Mouse (Mus musculus): ENCODE results near the gene En2.

DNA sequence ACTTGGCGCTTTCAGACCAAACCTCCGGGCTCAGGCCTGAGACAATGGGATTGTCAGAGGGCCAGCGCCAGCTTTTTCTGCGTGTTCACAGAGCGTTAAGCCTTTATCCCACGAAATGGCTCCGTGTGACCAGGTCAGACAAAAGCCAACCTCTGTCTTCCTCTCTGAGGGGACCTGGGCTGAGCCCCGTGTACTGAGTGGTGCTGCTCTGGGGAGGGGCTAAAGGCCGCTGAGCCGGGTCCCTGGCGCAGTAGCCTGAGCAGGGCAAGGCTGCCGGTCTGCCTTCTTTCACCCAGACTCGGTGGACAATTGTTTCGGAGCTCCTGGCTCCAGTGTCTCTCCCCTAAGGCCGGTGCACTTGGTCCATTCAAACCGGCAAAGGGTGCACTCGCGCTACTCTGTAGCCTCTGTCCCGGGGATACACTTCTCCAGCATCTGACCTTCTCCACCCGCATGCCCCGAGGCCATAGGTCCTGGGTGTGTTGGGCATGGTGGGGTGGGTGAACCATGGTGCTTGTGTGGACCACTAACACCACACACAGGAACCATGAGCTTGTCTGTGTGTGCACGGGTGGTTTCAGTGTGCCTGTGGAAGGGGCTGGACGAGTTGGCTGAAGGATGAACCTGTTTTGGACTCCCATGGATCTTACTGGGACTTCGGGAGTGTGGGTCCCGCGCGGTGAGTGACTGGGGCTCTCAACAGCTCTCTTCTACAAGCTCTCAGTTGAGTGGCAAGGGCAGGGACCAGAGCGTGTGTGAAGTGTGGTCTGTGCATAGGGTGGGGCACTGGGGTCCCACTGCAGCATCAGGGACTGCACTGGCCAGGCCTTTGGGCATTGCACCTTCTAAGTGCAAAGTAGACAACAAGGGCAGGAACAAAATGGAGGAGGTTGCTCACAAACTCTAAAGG lies 40.9 kb upstream of the En2 start:
- TF ChIP-seq CTCF (IDR thresholded peaks at IDR 0.05; ENCODE audit: insufficient read depth, low read length) (no peak), POLR2A (IDR thresholded peaks at IDR 0.05; ENCODE audit: borderline replicate concordance, extremely low read depth, low read depth, low read length) (no peak)
